Mouse (Mus musculus): ENCODE measurements around the gene Klhl6. TPM values are rescaled to one million over a fixed set of nuclear protein-coding genes. Genes with fewer than 3 reads are reported as not detected.
"Not testable (repeated sequence)": the region's sequence is repeated elsewhere in the genome, so short reads cannot be mapped to it uniquely, and the experiment has no call there.

Klhl6 gene
- polyA plus RNA-seq (2016; fragmentation: Nextera tagmentation; extraction: Ambion mirVana): 27.4 and 36.5 TPM in 2 replicates

GRCm38 (mm10) chr16:19982537-19983257 is at the start of gene Klhl6:
Klhl6 (minus strand) TSS chr16:19983037.
- Histone ChIP-seq H3K9me3 (no peaks in the 10 kb centered on the region), H3K27ac (peak within 1 kb of the TSS; percentile 86), H3K27me3 (ENCODE audit: insufficient read depth, poor library complexity, severe bottlenecking) (no peaks in the 10 kb centered on the region), H3K4me3 (peak within 1 kb of the TSS; percentile 54), H3K4me1 (peaks cover 6% of the 10 kb centered on the region), H3K36me3 (no peaks in the 10 kb centered on the region)
- peak; percentile 85 for DNase-seq (ENCODE audit: low spot score)
- WGBS: 15% methylated on average over 14 of the region's 14 CpGs

- not testable (repeated sequence) for DNase-seq (ENCODE audit: low spot score); H3K27me3 ChIP-seq (ENCODE audit: insufficient read depth, poor library complexity, severe bottlenecking); H3K4me1 ChIP-seq; H3K36me3 ChIP-seq; H3K9me3 ChIP-seq; H3K4me3 ChIP-seq; H3K27ac ChIP-seq
- 83% methylated on average over 2 of the region's 4 CpGs for WGBS
These were observed 44.4 kb upstream of the Klhl6 start for GRCm38 (mm10) chr16:20027241-20027640.

DNA sequence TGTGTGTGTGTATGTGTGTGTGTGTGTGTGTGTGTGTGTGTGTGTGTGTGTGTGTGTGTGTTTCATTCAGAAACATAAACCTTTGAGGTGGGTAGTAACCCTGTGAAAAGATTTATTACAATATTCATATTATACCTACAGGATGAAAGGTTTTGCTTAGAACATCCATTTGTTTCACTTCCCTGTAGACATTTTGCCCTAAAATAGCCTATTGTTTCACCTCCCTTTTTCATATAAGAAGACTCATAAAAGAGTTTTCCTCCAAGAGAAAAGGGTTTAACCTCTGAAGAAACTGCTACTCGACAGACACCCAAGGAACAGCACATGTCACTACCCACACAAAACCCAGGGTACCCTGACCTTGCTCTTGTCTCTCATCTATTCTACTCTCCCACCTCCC is 40.0 kb upstream of the Klhl6 start:
- 79% methylated on average over 1 of the region's 1 CpGs for WGBS

GRCm38 (mm10) chr16:20021848-20022247 is 39.0 kb upstream of the Klhl6 start:
- no peak overlapping the region for H3K27ac ChIP-seq
- H3K4me1 ChIP-seq: peaks cover 9% of the 10 kb centered on the region; the same call in 1 of the 2 replicates
- H3K9me3 ChIP-seq: no peaks in the 10 kb centered on the region
- no peak overlapping the region for H3K4me3 ChIP-seq
- H3K27me3 ChIP-seq (ENCODE audit: insufficient read depth, poor library complexity, severe bottlenecking): no peaks in the 10 kb centered on the region
- DNase-seq (ENCODE audit: low spot score): no peak
- no peaks in the 10 kb centered on the region for H3K36me3 ChIP-seq
- WGBS: 76% methylated on average over 2 of the region's 2 CpGs

More for the DNA sequence above, 40.0 kb upstream of the Klhl6 start:
- H3K27me3 ChIP-seq (ENCODE audit: insufficient read depth, poor library complexity, severe bottlenecking): no peaks in the 10 kb centered on the region
- DNase-seq (ENCODE audit: low spot score): no peak
- peaks cover 9% of the 10 kb centered on the region; the same call in 1 of the 2 replicates for H3K4me1 ChIP-seq
- no peak overlapping the region for H3K27ac ChIP-seq
- H3K36me3 ChIP-seq: no peaks in the 10 kb centered on the region
- H3K4me3 ChIP-seq: no peak overlapping the region
- no peaks in the 10 kb centered on the region for H3K9me3 ChIP-seq

- Histone ChIP-seq H3K4me1 (no peaks in the 10 kb centered on the region), H3K4me3 (no peak overlapping the region), H3K36me3 (no peaks in the 10 kb centered on the region), H3K9me3 (no peaks in the 10 kb centered on the region), H3K27ac (no peak overlapping the region), H3K27me3 (ENCODE audit: insufficient read depth, poor library complexity, severe bottlenecking) (no peaks in the 10 kb centered on the region)
- DNase-seq (ENCODE audit: low spot score): no peak
These were observed 29.8 kb upstream of the Klhl6 start for GRCm38 (mm10) chr16:20012647-20013046.

DNA sequence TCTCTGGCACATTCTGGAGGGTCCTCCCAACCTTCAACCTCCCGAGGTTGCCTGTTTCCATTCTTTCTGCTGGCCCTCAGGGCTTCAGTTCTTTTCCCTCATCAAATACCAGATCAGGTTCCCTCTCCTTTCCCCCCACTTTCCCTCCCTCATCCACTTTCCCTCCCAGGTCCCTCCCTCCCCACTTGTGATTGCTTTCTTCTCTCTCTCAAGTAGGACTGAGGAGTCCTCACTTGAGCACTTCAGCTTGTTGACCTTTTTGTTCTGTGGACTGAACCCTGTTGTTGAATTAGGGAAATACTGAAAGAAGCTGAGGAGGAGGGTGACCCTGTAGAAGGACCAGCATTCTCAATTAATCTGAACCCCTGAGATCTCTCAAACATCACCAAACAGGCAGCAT is 23.2 kb upstream of the Klhl6 start:
- H3K4me3 ChIP-seq: no peak overlapping the region
- no peaks in the 10 kb centered on the region for H3K36me3 ChIP-seq
- H3K9me3 ChIP-seq: no peaks in the 10 kb centered on the region
- no peaks in the 10 kb centered on the region for H3K27me3 ChIP-seq (ENCODE audit: insufficient read depth, poor library complexity, severe bottlenecking)
- H3K4me1 ChIP-seq: no peaks in the 10 kb centered on the region
- 69% methylated on average over 1 of the region's 1 CpGs for WGBS
- no peak for DNase-seq (ENCODE audit: low spot score)
- no peak overlapping the region for H3K27ac ChIP-seq

GRCm38 (mm10) chr16:20000286-20000685 is 17.4 kb upstream of the Klhl6 start:
- not testable (repeated sequence) for H3K27me3 ChIP-seq (ENCODE audit: insufficient read depth, poor library complexity, severe bottlenecking); H3K4me3 ChIP-seq; H3K4me1 ChIP-seq; H3K36me3 ChIP-seq; DNase-seq (ENCODE audit: low spot score); H3K27ac ChIP-seq; H3K9me3 ChIP-seq
- WGBS: 89% methylated on average over 8 of the region's 8 CpGs

GRCm38 (mm10) chr16:19997616-19998015 is 14.8 kb upstream of the Klhl6 start:
- Histone ChIP-seq H3K27ac (no peak overlapping the region), H3K9me3 (no peaks in the 10 kb centered on the region), H3K27me3 (ENCODE audit: insufficient read depth, poor library complexity, severe bottlenecking) (no peaks in the 10 kb centered on the region), H3K4me3 (no peak overlapping the region), H3K4me1 (no peaks in the 10 kb centered on the region), H3K36me3 (no peaks in the 10 kb centered on the region)
- 91% methylated on average over 7 of the region's 7 CpGs for WGBS
- peak; percentile 74 for DNase-seq (ENCODE audit: low spot score)

- not testable (repeated sequence) for H3K27me3 ChIP-seq (ENCODE audit: insufficient read depth, poor library complexity, severe bottlenecking); H3K4me1 ChIP-seq; H3K36me3 ChIP-seq; H3K4me3 ChIP-seq; DNase-seq (ENCODE audit: low spot score); H3K9me3 ChIP-seq; H3K27ac ChIP-seq
- WGBS: 20% methylated on average over 6 of the region's 6 CpGs
These were observed 14.1 kb upstream of the Klhl6 start for GRCm38 (mm10) chr16:19996913-19997312.

GRCm38 (mm10) chr16:19995818-19996217 is 13.0 kb upstream of the Klhl6 start:
- Histone ChIP-seq H3K36me3 (no peaks in the 10 kb centered on the region), H3K9me3 (no peaks in the 10 kb centered on the region), H3K4me1 (no peaks in the 10 kb centered on the region), H3K27me3 (ENCODE audit: insufficient read depth, poor library complexity, severe bottlenecking) (no peaks in the 10 kb centered on the region), H3K27ac (no peak overlapping the region), H3K4me3 (no peak overlapping the region)
- no peak for DNase-seq (ENCODE audit: low spot score)

DNA sequence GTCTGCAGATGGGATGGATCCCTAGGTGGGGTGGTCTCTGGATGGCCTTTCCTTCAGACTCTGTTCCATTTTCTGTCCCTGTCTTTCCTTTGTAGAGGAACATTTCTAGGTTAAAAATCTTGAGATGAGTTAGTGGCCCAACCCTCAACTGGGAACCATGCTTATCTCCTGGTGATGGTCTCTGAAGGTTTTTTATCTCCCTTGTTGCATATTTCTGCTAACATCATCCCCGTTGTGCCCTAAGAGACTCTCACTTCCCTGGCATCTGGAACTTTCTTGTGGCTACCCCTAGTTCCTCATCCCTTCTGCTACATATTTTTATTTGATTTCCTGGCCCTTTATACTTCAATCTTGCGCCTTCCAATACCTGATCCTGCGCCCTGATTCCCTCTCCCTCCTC is 10.4 kb upstream of the Klhl6 start:
- DNase-seq (ENCODE audit: low spot score): no peak
- Histone ChIP-seq H3K9me3 (no peaks in the 10 kb centered on the region), H3K4me3 (no peak overlapping the region), H3K36me3 (no peaks in the 10 kb centered on the region), H3K27ac (no peak overlapping the region), H3K27me3 (ENCODE audit: insufficient read depth, poor library complexity, severe bottlenecking) (no peaks in the 10 kb centered on the region), H3K4me1 (no peaks in the 10 kb centered on the region)
- 84% methylated on average over 3 of the region's 3 CpGs for WGBS

GRCm38 (mm10) chr16:19990536-19990935 is 7.7 kb upstream of the Klhl6 start:
- DNase-seq (ENCODE audit: low spot score): no peak

GRCm38 (mm10) chr16:19987589-19987988 is 4.8 kb upstream of the Klhl6 start:
- H3K9me3 ChIP-seq: no peaks in the 10 kb centered on the region
- 64% methylated on average over 2 of the region's 2 CpGs for WGBS
- H3K36me3 ChIP-seq: no peaks in the 10 kb centered on the region
- H3K4me1 ChIP-seq: peaks cover 6% of the 10 kb centered on the region
- no peaks in the 10 kb centered on the region for H3K27me3 ChIP-seq (ENCODE audit: insufficient read depth, poor library complexity, severe bottlenecking)
- no peak overlapping the region for H3K4me3 ChIP-seq
- no peak overlapping the region for H3K27ac ChIP-seq
- DNase-seq (ENCODE audit: low spot score): no peak

More at GRCm38 (mm10) chr16:19990536-19990935, 7.7 kb upstream of the Klhl6 start:
- Histone ChIP-seq H3K27ac (no peak overlapping the region), H3K36me3 (no peaks in the 10 kb centered on the region), H3K4me1 (no peaks in the 10 kb centered on the region), H3K4me3 (no peak overlapping the region), H3K27me3 (ENCODE audit: insufficient read depth, poor library complexity, severe bottlenecking) (no peaks in the 10 kb centered on the region), H3K9me3 (no peaks in the 10 kb centered on the region)
